In the genomic region with DNA sequence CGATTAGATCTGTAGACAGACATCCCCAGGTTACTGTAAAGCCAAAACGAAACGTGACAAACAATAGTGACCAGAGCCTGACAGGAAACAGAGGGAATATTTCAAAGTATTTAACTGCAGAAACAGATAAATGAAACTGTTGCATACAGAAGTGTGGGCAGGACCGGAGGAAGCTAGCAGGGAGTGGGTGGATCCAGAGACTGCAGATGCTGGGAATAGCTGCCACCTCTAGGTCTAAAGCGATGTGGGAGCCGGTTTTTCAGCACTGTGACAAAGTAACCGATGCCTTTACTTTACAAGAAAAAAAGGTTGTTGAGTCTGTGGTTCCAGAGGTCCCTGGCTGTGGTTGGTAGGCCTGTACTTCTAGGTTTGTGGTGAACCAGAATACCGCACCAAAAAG, we compare ENCODE assay signal across 22 mouse cellular contexts.
"Had no signal": no experiment of that assay in that cellular context is flagged by ENCODE, and none has a peak within 500 bp of the region (broad histone marks: within the 10 kb centered on the region; RNA-seq: fewer than 3 reads in every experiment).

No protein-coding gene starts in this region.

- DNase-seq: gastrocnemius, adult 2 months; gastrocnemius, postnatal 10 days; gastrocnemius, postnatal 25 days; heart, adult 18-20 months; heart, postnatal 10 days; heart, postnatal 4 days; kidney, adult 18-20 months; kidney, adult 9 months; layer of hippocampus, postnatal 36 days; left cerebral cortex, postnatal 4 days had no signal

- H3K9ac ChIP-seq: heart, embryonic 12.5 days; hindbrain, embryonic 12.5 days; hindbrain, embryonic 14.5 days; intestine, embryonic 15.5 days; limb, embryonic 13.5 days; limb, embryonic 15.5 days had no signal

- H3K4me1 ChIP-seq: intestine, embryonic 15.5 days had no signal

- H3K9me3 ChIP-seq: heart, embryonic 10.5 days; heart, embryonic 12.5 days; hindbrain, embryonic 10.5 days; hindbrain, embryonic 12.5 days; intestine, embryonic 15.5 days; limb, embryonic 13.5 days; limb, embryonic 15.5 days had no signal

- H3K27ac ChIP-seq: gastrocnemius, adult 2 months; heart, embryonic 10.5 days; hindbrain, embryonic 10.5 days; hindbrain, embryonic 12.5 days; hindbrain, embryonic 14.5 days; intestine, embryonic 15.5 days; layer of hippocampus, adult 2 months; limb, embryonic 13.5 days; limb, embryonic 15.5 days had no signal

- H3K4me2 ChIP-seq: heart, embryonic 12.5 days; hindbrain, embryonic 12.5 days; hindbrain, embryonic 14.5 days; intestine, embryonic 15.5 days; limb, embryonic 13.5 days; limb, embryonic 15.5 days had no signal

- ATAC-seq: forebrain, embryonic 16.5 days; inflammation-experienced regulatory T-cells, adult 6 months; intestine, embryonic 15.5 days; intestine, postnatal 0 days had no signal

- H3K4me3 ChIP-seq: gastrocnemius, adult 2 months; heart, embryonic 10.5 days; heart, embryonic 12.5 days; hindbrain, embryonic 10.5 days; hindbrain, embryonic 12.5 days; intestine, embryonic 15.5 days; layer of hippocampus, adult 2 months; limb, embryonic 13.5 days; limb, embryonic 15.5 days had no signal

- H3K36me3 ChIP-seq: heart, embryonic 10.5 days; heart, embryonic 12.5 days; hindbrain, embryonic 10.5 days; hindbrain, embryonic 12.5 days; intestine, embryonic 15.5 days; limb, embryonic 13.5 days; limb, embryonic 15.5 days had no signal

- H3K27me3 ChIP-seq: heart, embryonic 12.5 days; hindbrain, embryonic 12.5 days; intestine, embryonic 15.5 days; limb, embryonic 13.5 days; limb, embryonic 15.5 days had no signal
